Comparison of ENCODE assay signal across 15 mouse cellular contexts in the genomic region with DNA sequence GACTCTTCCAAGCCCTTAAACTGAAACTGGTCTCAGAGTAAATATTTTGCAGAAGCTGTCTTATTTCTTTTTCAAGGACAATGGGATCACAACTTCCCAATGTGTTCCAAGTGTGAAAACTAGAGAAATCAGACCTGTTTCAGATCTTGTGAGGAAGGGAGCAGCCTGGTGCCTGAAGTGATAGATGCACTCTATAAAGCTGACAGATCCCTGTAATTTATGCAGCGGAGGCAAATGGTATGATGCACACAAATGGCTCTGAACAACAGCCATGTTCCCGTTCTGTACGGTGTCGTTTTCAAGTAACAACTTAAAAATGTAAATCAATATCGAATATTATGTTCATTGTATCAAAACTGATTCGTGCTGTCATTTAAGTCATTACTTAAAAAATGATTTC.
"Had no signal": no experiment of that assay in that cellular context is flagged by ENCODE, and none has a peak within 500 bp of the region (broad histone marks: within the 10 kb centered on the region; RNA-seq: fewer than 3 reads in every experiment).

No protein-coding gene starts in this region.

- ATAC-seq: midbrain, embryonic 16.5 days had no signal

- H3K36me3 ChIP-seq: limb, embryonic 13.5 days; neural tube, embryonic 13.5 days had no signal

- H3K27ac ChIP-seq: limb, embryonic 13.5 days; liver, embryonic 14.5 days; neural tube, embryonic 13.5 days had no signal

- DNase-seq: kidney, adult 11 months; kidney, adult 9 months; kidney, postnatal 14 days; left cerebral cortex, postnatal 4 days; lung, adult 18-20 months; lung, postnatal 36 days; right cerebral cortex, adult 18-20 months; right cerebral cortex, postnatal 25 days; thymus, adult 18-20 months; thymus, postnatal 14 days had no signal

- H3K9me3 ChIP-seq: limb, embryonic 13.5 days; neural tube, embryonic 13.5 days had no signal

- H3K4me3 ChIP-seq: limb, embryonic 13.5 days; neural tube, embryonic 13.5 days had no signal

- H3K4me1 ChIP-seq: limb, embryonic 13.5 days; neural tube, embryonic 13.5 days had no signal

- H3K4me2 ChIP-seq: limb, embryonic 13.5 days; midbrain, embryonic 11.5 days; neural tube, embryonic 13.5 days had no signal

- H3K27me3 ChIP-seq: limb, embryonic 13.5 days; neural tube, embryonic 13.5 days had no signal

- H3K9ac ChIP-seq: limb, embryonic 13.5 days; liver, embryonic 14.5 days; neural tube, embryonic 13.5 days had no signal
